Mouse (Mus musculus): ENCODE results near the gene Ly6g6c. TPM values are rescaled to one million over a fixed set of nuclear protein-coding genes. Genes with fewer than 3 reads are reported as not detected.

The Ly6g6c gene
- polyA plus RNA-seq, 1 experiment from 2014 or later = 131 TPM

DNA sequence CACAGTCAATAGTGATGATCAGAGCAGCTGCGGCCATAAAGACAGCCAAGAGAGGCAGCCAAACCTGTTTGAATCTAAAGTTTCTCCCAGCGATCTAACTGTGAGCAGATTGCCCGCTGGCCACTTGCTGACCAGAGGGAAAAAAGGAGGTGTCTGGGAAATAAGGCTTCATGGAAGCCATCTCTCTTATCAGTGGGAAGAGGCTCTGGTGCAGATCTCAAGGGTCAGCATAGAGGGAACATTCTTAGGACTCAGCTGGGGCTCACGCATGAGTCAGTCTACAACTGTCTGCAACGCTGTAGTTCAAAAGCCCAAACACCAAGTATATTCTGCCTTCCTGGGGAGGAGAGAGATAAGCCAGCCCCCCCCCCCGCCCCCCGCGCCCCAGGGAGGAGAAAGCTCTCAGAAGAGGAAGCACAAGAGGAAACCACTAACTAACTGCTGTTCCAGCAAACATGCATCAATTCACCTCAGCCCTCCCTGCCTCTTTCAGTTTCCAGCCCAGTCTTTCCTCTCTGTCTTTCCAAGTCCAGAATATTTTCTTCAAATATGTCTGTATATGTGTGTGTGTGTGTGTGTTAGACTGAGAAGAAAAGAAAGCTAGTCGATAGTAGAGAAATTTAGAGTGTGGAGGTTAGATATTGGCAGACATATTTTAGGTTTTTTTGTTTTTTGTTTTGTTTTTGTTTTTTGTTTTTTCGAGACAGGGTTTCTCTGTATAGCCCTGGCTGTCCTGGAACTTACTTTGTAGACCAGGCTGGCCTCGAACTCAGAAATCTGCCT is 16.8 kb upstream of the Ly6g6c start:
- Histone ChIP-seq H3K9ac (no peak overlapping the region), H3K27me3 (no peaks in the 10 kb centered on the region), H3K36me3 (peaks cover 11% of the 10 kb centered on the region), H3K9me3 (replicated peaks) (no peaks in the 10 kb centered on the region), H3K4me2 (replicated peaks) (peak overlapping the region; percentile 24; the same call in 1 of the 2 replicates), H3K27ac (replicated peaks) (peak overlapping the region; percentile 99), H3K4me1 (peaks cover 63% of the 10 kb centered on the region), H3K4me3 (replicated peaks) (no peak overlapping the region)
- ATAC-seq (ENCODE audit: insufficient number of reproducible peaks, low FRiP score, low TSS enrichment, low read depth) = no peak
- WGBS = 32% methylated on average over 11 of the region's 11 CpGs

DNA sequence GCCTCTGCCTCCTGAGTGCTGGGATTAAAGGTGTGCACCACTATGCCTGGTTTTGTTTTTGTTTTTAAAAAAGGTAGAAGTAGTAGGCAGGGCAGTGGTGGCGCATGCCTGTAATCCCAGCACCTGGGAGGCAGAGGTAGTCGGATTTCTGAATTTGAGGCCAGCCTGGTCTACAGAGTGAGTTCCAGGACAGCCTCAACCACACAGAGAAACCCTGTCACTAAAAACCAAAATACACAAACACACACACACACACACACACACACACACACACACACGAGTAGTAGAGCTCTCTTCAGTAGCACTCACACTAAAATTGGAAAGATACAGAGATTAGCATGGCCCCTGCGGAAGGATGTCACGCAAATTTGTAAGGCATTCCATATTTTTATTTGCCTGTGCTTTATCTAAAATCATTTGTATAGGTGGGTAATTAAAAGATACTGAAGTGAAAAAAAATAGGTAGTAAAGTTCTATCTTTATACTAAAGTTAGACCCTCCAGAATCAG is 16.2 kb upstream of the Ly6g6c start:
- Histone ChIP-seq H3K4me1 (peaks cover 60% of the 10 kb centered on the region), H3K27me3 (no peaks in the 10 kb centered on the region), H3K36me3 (peaks cover 16% of the 10 kb centered on the region), H3K4me2 (replicated peaks) (peak overlapping the region; percentile 87), H3K9me3 (replicated peaks) (no peaks in the 10 kb centered on the region), H3K27ac (replicated peaks) (peak overlapping the region; percentile 99), H3K4me3 (replicated peaks) (peak overlapping the region; percentile 62), H3K9ac (no peak overlapping the region)
- 66% methylated on average over 5 of the region's 5 CpGs for WGBS
- no peak for ATAC-seq (ENCODE audit: insufficient number of reproducible peaks, low FRiP score, low TSS enrichment, low read depth)

DNA sequence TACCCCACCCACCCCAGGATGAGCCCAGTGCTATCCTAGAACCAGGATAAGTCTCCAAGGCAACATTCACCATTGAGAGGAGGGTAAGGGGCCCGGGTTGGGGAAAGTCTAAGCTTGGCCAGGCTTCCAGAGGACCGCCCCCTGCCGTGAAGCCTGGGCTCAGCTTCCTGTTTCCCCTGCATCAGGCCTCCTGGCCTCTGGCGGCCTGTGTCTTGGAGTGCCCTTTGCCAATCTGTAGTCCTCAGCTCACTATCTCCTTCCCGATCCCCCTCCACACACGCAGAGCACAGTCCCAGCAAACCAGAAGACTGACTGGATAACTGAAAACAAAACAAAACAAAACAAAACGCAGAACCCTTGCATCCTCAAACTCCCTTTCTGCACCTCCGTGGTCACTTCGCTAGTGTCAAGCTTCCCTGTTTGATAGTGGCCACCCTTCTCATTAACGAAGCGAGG is 15.6 kb upstream of the Ly6g6c start, which contains the start of gene Clic1:
Clic1 (plus strand) TSS at position 406 of the 456 bp plus-strand sequence.
- peak; percentile 22 for ATAC-seq (ENCODE audit: insufficient number of reproducible peaks, low FRiP score, low TSS enrichment, low read depth)
- Histone ChIP-seq H3K27ac (replicated peaks) (peak within 1 kb of the TSS; percentile 99), H3K27me3 (no peaks in the 10 kb centered on the region), H3K4me3 (replicated peaks) (peak within 1 kb of the TSS; percentile 62), H3K9ac (peak within 1 kb of the TSS; percentile 78), H3K4me1 (peaks cover 60% of the 10 kb centered on the region), H3K4me2 (replicated peaks) (peak within 1 kb of the TSS; percentile 87), H3K36me3 (peaks cover 22% of the 10 kb centered on the region), H3K9me3 (replicated peaks) (no peaks in the 10 kb centered on the region)
- WGBS = 1% methylated on average over 11 of the region's 11 CpGs

DNA sequence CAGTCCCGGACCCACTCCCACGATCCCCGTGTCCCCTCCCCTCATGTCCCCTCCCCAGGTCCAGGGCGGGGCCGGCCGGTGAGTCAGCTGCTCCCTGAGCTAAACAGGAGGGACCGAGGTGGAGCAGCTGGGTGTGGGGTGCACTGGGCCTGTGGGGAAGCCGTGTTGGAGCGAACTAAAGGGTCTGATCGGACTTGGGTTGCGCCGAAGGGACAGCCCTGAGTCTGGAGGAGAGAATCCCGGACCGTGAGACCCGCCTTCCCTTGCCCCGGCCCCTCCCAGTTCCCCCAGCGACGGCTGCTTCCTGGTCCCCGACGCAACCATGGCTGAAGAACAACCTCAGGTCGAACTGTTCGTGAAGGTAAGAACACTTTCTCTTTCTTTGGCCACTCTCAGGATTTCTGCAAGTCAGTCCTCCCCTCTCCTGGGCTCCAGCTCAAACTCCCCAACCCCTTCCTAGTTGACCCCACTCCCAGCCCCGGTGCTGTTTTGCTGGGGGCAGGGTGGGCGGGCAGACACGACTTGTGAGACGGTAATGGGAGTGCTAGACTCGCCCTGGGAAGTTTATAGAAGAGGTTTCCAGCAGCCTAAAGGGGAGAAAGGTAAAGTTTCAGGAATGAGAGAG is 14.9 kb upstream of the Ly6g6c start:
- Histone ChIP-seq H3K4me2 (replicated peaks) (peak overlapping the region; percentile 87), H3K36me3 (peaks cover 27% of the 10 kb centered on the region), H3K9me3 (replicated peaks) (no peaks in the 10 kb centered on the region), H3K4me3 (replicated peaks) (peak overlapping the region; percentile 62), H3K4me1 (peaks cover 55% of the 10 kb centered on the region), H3K27me3 (no peaks in the 10 kb centered on the region), H3K27ac (replicated peaks) (peak overlapping the region; percentile 99), H3K9ac (peak overlapping the region; percentile 78)
- under 1% methylated on average over 27 of the region's 27 CpGs for WGBS
- peak; percentile 12; the same call in 1 of the 2 replicates for ATAC-seq (ENCODE audit: insufficient number of reproducible peaks, low FRiP score, low TSS enrichment, low read depth)

DNA sequence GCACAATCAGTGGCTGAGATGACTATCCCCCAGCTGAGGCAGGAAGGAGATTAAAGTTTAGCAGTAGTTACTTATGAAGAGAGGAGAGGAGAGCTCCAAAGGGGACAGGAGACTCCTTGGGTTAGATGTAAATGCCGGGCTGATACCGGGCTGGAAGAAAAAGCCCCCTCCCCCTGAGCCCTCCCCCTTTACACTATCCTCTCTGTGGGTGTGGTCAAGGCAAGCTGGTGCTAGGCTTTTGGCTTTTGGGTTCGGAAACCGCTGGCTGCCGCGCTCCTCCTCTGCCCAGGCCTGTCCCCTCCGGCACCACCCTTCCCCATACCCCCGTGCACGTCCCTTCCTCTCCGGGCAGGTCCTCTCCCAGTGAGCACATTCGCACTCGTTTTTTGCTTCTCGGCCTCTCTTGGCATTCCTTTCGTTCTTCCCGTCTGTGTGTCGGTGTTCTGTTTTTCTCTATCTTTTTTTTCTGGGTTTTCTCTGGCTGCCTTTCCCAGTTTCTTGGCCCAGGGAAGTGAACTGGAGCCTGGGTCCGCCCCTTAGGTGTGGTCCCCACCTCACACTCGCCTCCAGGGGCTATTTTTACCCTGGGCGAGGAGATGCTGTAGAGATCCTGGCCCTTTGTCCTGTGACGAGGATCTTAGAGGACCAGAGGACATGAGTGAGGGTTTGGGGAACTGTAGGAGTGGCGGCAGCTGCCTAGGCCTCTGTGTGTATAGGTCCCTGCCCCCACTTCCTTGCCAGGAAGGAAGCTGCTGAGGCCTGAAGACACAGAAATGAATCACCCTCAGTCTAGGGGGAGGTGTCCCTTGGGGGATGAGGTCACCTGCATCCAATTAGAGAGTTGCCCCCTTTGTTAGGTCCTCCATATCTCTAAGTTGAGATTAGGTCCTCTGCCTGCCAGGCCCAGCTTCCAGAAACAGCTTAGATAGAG is 13.8 kb upstream of the Ly6g6c start:
- Histone ChIP-seq H3K27ac (replicated peaks) (peak overlapping the region; percentile 95), H3K9me3 (replicated peaks) (no peaks in the 10 kb centered on the region), H3K4me3 (replicated peaks) (peak overlapping the region; percentile 62), H3K4me2 (replicated peaks) (peak overlapping the region; percentile 87), H3K36me3 (peaks cover 38% of the 10 kb centered on the region), H3K9ac (peak overlapping the region; percentile 54), H3K27me3 (no peaks in the 10 kb centered on the region), H3K4me1 (peaks cover 47% of the 10 kb centered on the region)
- ATAC-seq (ENCODE audit: insufficient number of reproducible peaks, low FRiP score, low TSS enrichment, low read depth) = peak; percentile 56
- 1% methylated on average over 21 of the region's 21 CpGs for WGBS

DNA sequence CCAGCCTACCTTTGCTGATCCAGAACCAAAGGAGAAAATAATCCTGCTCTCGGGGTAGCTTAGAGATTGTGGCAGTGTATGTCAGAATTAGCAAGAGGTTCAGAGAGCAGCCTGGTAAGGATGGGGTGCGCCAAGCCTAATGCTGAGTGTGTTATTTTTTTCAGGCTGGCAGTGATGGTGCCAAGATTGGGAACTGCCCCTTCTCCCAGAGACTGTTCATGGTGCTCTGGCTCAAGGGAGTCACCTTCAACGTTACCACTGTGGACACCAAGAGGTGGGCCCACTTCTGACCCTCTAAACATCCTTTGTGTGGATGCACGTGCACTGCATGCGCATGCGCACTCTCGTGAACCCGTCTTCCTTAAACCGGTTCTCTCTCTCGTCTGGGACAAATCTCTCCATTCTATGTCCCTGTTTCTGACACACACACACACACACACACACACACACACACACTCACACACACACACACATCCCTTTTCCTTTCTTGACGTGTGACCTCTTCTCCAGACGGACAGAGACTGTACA is 12.9 kb upstream of the Ly6g6c start:
- peak overlapping the region; percentile 54; the same call in 1 of the 2 replicates for H3K9ac ChIP-seq
- H3K36me3 ChIP-seq = peaks cover 41% of the 10 kb centered on the region
- H3K9me3 ChIP-seq (replicated peaks) = no peaks in the 10 kb centered on the region
- H3K4me3 ChIP-seq (replicated peaks) = peak overlapping the region; percentile 62
- no peak for ATAC-seq (ENCODE audit: insufficient number of reproducible peaks, low FRiP score, low TSS enrichment, low read depth)
- peaks cover 41% of the 10 kb centered on the region for H3K4me1 ChIP-seq
- 71% methylated on average over 12 of the region's 12 CpGs for WGBS
- H3K4me2 ChIP-seq (replicated peaks) = peak overlapping the region; percentile 87
- H3K27ac ChIP-seq (replicated peaks) = peak overlapping the region; percentile 95
- H3K27me3 ChIP-seq = no peaks in the 10 kb centered on the region

DNA sequence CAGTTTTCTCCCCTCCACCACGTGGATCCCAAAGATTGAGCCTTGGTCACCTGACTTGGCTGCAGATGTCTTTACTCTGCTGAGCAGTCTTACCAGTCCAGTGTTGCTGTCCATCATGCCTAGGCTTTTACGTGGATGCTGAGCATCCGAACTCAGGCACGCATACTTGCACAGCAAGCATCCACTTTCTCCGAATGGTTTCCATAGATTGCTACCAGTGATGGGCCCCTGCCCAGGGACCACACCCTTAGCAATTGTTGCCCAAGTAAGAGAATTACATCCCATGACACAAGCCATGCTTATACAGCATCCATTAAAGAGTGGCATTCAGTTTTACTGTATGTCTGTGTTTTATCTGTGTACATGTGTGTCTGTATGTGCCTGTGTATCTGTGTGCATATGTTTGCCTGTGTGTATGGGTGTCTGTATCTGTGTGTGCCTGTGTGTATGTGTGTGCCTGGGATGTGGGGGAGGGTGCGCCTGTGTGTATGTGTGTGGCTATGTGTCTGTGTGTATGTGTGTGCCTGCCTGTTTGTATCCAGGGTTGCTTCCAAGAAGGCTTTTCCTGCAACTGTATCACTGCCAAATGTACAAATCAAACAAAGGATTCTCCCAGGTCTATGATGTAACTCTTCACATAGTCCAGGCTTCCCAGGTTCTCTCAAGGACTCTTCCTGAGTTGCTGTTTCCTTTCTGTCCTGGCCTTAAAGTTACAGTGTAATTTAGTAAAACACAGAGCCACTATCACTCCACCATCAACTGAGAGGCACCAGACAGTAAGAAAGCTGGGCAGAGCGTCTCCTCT is 9.3 kb upstream of the Ly6g6c start:
- ATAC-seq (ENCODE audit: insufficient number of reproducible peaks, low FRiP score, low TSS enrichment, low read depth) = no peak
- 89% methylated on average over 7 of the region's 7 CpGs for WGBS
- Histone ChIP-seq H3K27me3 (no peaks in the 10 kb centered on the region), H3K36me3 (peaks cover 52% of the 10 kb centered on the region), H3K9me3 (replicated peaks) (no peaks in the 10 kb centered on the region), H3K27ac (replicated peaks) (no peak overlapping the region), H3K4me2 (replicated peaks) (no peak overlapping the region), H3K4me1 (peaks cover 38% of the 10 kb centered on the region), H3K9ac (no peak overlapping the region), H3K4me3 (replicated peaks) (no peak overlapping the region)

DNA sequence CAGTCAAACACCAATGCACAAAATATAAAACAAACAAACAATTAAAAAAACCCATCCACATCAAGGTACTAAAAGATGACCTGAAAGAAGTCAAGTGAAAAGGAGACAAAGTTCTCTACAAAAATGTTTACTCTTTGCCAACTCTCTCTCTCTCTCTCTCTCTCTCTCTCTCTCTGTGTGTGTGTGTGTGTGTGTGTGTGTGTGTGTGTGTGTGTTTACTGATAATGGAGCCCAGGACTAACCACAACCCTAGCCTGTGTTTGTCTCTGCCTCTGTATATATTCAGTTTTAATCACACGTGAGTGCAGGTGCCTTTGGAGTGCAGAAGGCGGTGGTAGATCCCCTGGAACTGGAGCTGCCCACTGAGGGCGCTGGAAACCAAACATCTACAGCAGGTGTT is 8.1 kb upstream of the Ly6g6c start:
- H3K36me3 ChIP-seq = peaks cover 63% of the 10 kb centered on the region
- H3K4me2 ChIP-seq (replicated peaks) = no peak overlapping the region
- H3K9me3 ChIP-seq (replicated peaks) = no peaks in the 10 kb centered on the region
- no peak overlapping the region for H3K4me3 ChIP-seq (replicated peaks)
- H3K27ac ChIP-seq (replicated peaks) = no peak overlapping the region
- WGBS = 75% methylated on average over 3 of the region's 3 CpGs
- no peaks in the 10 kb centered on the region for H3K27me3 ChIP-seq
- no peak for ATAC-seq (ENCODE audit: insufficient number of reproducible peaks, low FRiP score, low TSS enrichment, low read depth)
- no peak overlapping the region for H3K9ac ChIP-seq
- H3K4me1 ChIP-seq = peaks cover 40% of the 10 kb centered on the region

DNA sequence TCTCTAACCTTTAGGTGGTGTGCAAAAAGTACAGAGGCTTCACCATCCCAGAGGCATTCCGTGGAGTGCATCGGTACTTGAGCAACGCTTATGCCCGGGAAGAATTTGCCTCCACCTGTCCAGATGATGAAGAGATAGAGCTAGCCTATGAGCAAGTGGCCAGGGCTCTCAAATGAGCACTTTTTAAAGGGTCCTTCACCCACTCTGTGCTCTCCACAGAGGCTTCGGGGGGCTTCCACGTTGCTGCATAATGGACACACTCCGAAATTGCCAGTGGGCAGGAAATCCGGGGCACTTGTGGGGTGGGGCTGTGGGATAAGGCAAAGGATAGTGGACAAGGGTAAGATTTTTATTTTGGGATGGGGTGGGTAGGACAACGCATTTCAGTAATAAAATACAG is 6.9 kb upstream of the Ly6g6c start:
- no peaks in the 10 kb centered on the region for H3K27me3 ChIP-seq
- no peaks in the 10 kb centered on the region for H3K9me3 ChIP-seq (replicated peaks)
- WGBS = 51% methylated on average over 9 of the region's 9 CpGs
- no peak for ATAC-seq (ENCODE audit: insufficient number of reproducible peaks, low FRiP score, low TSS enrichment, low read depth)
- H3K27ac ChIP-seq (replicated peaks) = peak overlapping the region; percentile 95; the same call in 1 of the 2 replicates
- H3K36me3 ChIP-seq = peaks cover 62% of the 10 kb centered on the region
- H3K4me3 ChIP-seq (replicated peaks) = peak overlapping the region; percentile 74
- H3K4me2 ChIP-seq (replicated peaks) = peak overlapping the region; percentile 79; the same call in 1 of the 2 replicates
- H3K4me1 ChIP-seq = peaks cover 30% of the 10 kb centered on the region
- no peak overlapping the region for H3K9ac ChIP-seq

All from embryonic facial prominence, embryonic 15.5 days (tissue).